Mouse (Mus musculus) liver, adult 2 months (tissue): ENCODE data around the gene Itpr2.

Experiments used
- CTCF ChIP-seq: fragments of 200-500 bp; IDR thresholded peaks from 2 replicates; pipeline ENCODE4 v1.5.1; 2011; ENCODE audit warnings: low read depth, low read length, control low read depth
- POLR2A ChIP-seq: fragments of 200-500 bp; IDR thresholded peaks from 2 replicates; pipeline ENCODE4 v1.6.1; 2011; ENCODE audit warnings: low read length, control low read depth; ENCODE audit not compliant: insufficient read depth; ENCODE audit errors: extremely low read depth

DNA sequence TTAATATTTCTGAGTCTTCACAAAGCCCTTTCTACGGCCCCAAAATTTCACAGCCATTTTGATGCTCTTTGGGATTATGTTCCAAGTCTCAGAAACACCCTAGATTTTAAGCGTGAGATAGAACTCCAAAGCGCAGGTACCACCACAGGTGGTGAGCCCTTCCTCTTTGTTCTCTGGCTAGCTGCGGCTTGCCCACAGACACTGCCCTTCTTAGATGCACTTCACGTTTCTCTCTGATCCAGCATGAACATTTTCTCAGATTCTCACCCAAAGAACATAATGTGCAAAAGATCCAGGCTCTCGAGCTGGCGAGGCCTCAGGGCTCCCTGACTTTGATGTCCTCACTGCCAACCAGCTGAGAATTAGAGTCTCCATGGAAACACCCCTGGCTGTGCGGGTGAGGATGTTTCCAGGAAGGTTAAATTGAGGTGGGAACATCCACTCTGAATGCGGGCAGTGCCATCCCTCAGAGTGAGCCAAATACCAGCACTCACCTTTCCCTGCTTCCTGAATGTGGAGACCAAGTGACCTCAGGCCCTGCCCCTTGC, 149.7 kb downstream of the Itpr2 start:
- TF ChIP-seq CTCF (no peak), POLR2A (no peak)
